Mouse (Mus musculus) stomach, embryonic 16.5 days (tissue): ENCODE results near the gene Prima1. TPM values are rescaled to one million over a fixed set of nuclear protein-coding genes. Genes with fewer than 3 reads are reported as not detected.

Experiments
- ATAC-seq: fragments of 200-750 bp; cut with Nextera tagmentation; 2 replicates; pipeline ENCODE4 v1.8.0; 2017; ENCODE audit warnings: moderate number of reproducible peaks, moderate TSS enrichment; ENCODE audit not compliant: insufficient read depth, low FRiP score
- H3K27ac ChIP-seq: fragments of 300-500 bp; sonication (generic); 2 replicates; pipeline ENCODE4 v1.5.1; 2014; ENCODE audit warnings: low read length
- H3K27me3 ChIP-seq: fragments of 300-500 bp; sonication (generic); 2 replicates; pipeline ENCODE4 v1.6.1; 2014; ENCODE audit warnings: low read length, control low read depth, mixed read lengths; ENCODE audit not compliant: control insufficient read depth, insufficient read depth
- H3K36me3 ChIP-seq: fragments of 300-500 bp; sonication (generic); 2 replicates; pipeline ENCODE4 v1.6.1; 2014; ENCODE audit warnings: low read length; ENCODE audit not compliant: control insufficient read depth, insufficient read depth
- H3K4me1 ChIP-seq: fragments of 300-500 bp; sonication (generic); 2 replicates; pipeline ENCODE4 v1.6.1; 2014; ENCODE audit warnings: low read length, control low read depth, mixed read lengths; ENCODE audit not compliant: control insufficient read depth, insufficient read depth
- H3K4me2 ChIP-seq: fragments of 300-500 bp; sonication (generic); 2 replicates; pipeline ENCODE4 v1.6.1; 2014; ENCODE audit warnings: low read depth, low read length, mixed read lengths
- H3K4me3 ChIP-seq: fragments of 300-500 bp; sonication (generic); replicated peaks from 2 replicates; pipeline ENCODE4 v1.5.1; 2014; ENCODE audit warnings: mild to moderate bottlenecking, low read length
- H3K9ac ChIP-seq: fragments of 300-500 bp; sonication (generic); 2 replicates; pipeline ENCODE4 v1.6.1; 2014; ENCODE audit warnings: low read length
- H3K9me3 ChIP-seq: fragments of 300-500 bp; sonication (generic); replicated peaks from 2 replicates; pipeline ENCODE4 v1.6.1; 2016; ENCODE audit warnings: low read length, control low read depth; ENCODE audit not compliant: control insufficient read depth
- WGBS: fragments of 180-500 bp; shearing (Covaris S2); extraction: QIAGEN DNeasy Blood & Tissue Kit; methylation state at CpG from one replicate; pipeline ENCODE4 v1.1.7; 2014; 5-methylcytosine and 5-hydroxymethylcytosine counted together
- polyA plus RNA-seq: library from polyadenylated mRNA; unstranded; fragments of >200 nt; fragmentation: Nextera tagmentation; extraction: Ambion mirVana; gene quantifications from 2 replicates; pipeline ENCODE4 v1.2.1, GENCODE M21; 2015

The Prima1 gene
- 0.90 and 1.3 TPM in 2 replicates for polyA plus RNA-seq

- Histone ChIP-seq H3K9ac (peak within 1 kb of the TSS; percentile 79), H3K4me1 (peaks cover 6% of the 10 kb centered on the region; the same call in 1 of the 2 replicates), H3K4me3 (peak within 1 kb of the TSS; percentile 66), H3K4me2 (peak within 1 kb of the TSS; percentile 71), H3K36me3 (no peaks in the 10 kb centered on the region), H3K9me3 (no peaks in the 10 kb centered on the region), H3K27me3 (peaks cover 4% of the 10 kb centered on the region), H3K27ac (peak within 1 kb of the TSS; percentile 86)
- ATAC-seq: peak; percentile 81
- WGBS: under 1% methylated on average over 53 of the region's 54 CpGs
Measured at GRCm38 (mm10) chr12:103242083-103242581, at the start of gene Prima1. Gene Prima1 (minus strand): TSS chr12:103242150.

GRCm38 (mm10) chr12:103287276-103287675 lies 45.3 kb upstream of the Prima1 start:
- WGBS: 67% methylated on average over 4 of the region's 4 CpGs
- H3K9ac ChIP-seq: no peak overlapping the region
- no peak overlapping the region for H3K4me3 ChIP-seq
- H3K4me1 ChIP-seq: 0 out of 2 replicates have a peak, but pooled peaks cover 3% of the 10 kb centered on the region
- peak; percentile 25; the same call in 1 of the 2 replicates for ATAC-seq
- H3K9me3 ChIP-seq: no peaks in the 10 kb centered on the region
- no peaks in the 10 kb centered on the region for H3K36me3 ChIP-seq
- H3K27me3 ChIP-seq: no peaks in the 10 kb centered on the region
- H3K27ac ChIP-seq: no peak overlapping the region
- H3K4me2 ChIP-seq: no peak overlapping the region

- no peaks in the 10 kb centered on the region for H3K9me3 ChIP-seq
- no peak overlapping the region for H3K4me2 ChIP-seq
- no peak for ATAC-seq
- H3K27me3 ChIP-seq: no peaks in the 10 kb centered on the region
- 83% methylated on average over 3 of the region's 3 CpGs for WGBS
- 0 out of 2 replicates have a peak, but pooled peaks cover 3% of the 10 kb centered on the region for H3K4me1 ChIP-seq
- no peak overlapping the region for H3K4me3 ChIP-seq
- H3K27ac ChIP-seq: no peak overlapping the region
- no peaks in the 10 kb centered on the region for H3K36me3 ChIP-seq
- H3K9ac ChIP-seq: no peak overlapping the region
Measured at GRCm38 (mm10) chr12:103283411-103283810, 41.5 kb upstream of the Prima1 start.

GRCm38 (mm10) chr12:103282936-103283335 lies 41.0 kb upstream of the Prima1 start:
- H3K4me2 ChIP-seq: no peak overlapping the region
- no peak for ATAC-seq
- H3K36me3 ChIP-seq: no peaks in the 10 kb centered on the region
- H3K9me3 ChIP-seq: no peaks in the 10 kb centered on the region
- WGBS: 58% methylated on average over 6 of the region's 6 CpGs
- no peaks in the 10 kb centered on the region for H3K27me3 ChIP-seq
- no peak overlapping the region for H3K27ac ChIP-seq
- no peak overlapping the region for H3K4me3 ChIP-seq
- H3K4me1 ChIP-seq: 0 out of 2 replicates have a peak, but pooled peaks cover 3% of the 10 kb centered on the region
- no peak overlapping the region for H3K9ac ChIP-seq

- Histone ChIP-seq H3K4me3 (no peak overlapping the region), H3K27ac (no peak overlapping the region), H3K4me1 (0 out of 2 replicates have a peak, but pooled peaks cover 3% of the 10 kb centered on the region), H3K36me3 (no peaks in the 10 kb centered on the region), H3K9ac (no peak overlapping the region), H3K4me2 (no peak overlapping the region), H3K9me3 (no peaks in the 10 kb centered on the region), H3K27me3 (no peaks in the 10 kb centered on the region)
- WGBS: 24% methylated on average over 4 of the region's 4 CpGs
- ATAC-seq: peak; percentile 85
Measured at GRCm38 (mm10) chr12:103281912-103282311, 40.0 kb upstream of the Prima1 start.

GRCm38 (mm10) chr12:103281491-103281890 lies 39.5 kb upstream of the Prima1 start:
- peak; percentile 61 for ATAC-seq
- Histone ChIP-seq H3K4me3 (no peak overlapping the region), H3K4me1 (0 out of 2 replicates have a peak, but pooled peaks cover 3% of the 10 kb centered on the region), H3K9ac (no peak overlapping the region), H3K9me3 (no peaks in the 10 kb centered on the region), H3K4me2 (no peak overlapping the region), H3K27ac (no peak overlapping the region), H3K36me3 (no peaks in the 10 kb centered on the region), H3K27me3 (no peaks in the 10 kb centered on the region)
- 35% methylated on average over 2 of the region's 2 CpGs for WGBS

- Histone ChIP-seq H3K4me1 (no peaks in the 10 kb centered on the region), H3K36me3 (no peaks in the 10 kb centered on the region), H3K27ac (no peak overlapping the region), H3K9me3 (no peaks in the 10 kb centered on the region), H3K4me2 (no peak overlapping the region), H3K9ac (no peak overlapping the region), H3K4me3 (no peak overlapping the region), H3K27me3 (no peaks in the 10 kb centered on the region)
- 40% methylated on average over 4 of the region's 4 CpGs for WGBS
- peak; percentile 73; the same call in 1 of the 2 replicates for ATAC-seq
Measured at GRCm38 (mm10) chr12:103276422-103276821, 34.5 kb upstream of the Prima1 start.

- Histone ChIP-seq H3K27me3 (no peaks in the 10 kb centered on the region), H3K4me1 (no peaks in the 10 kb centered on the region), H3K4me2 (no peak overlapping the region), H3K9me3 (no peaks in the 10 kb centered on the region), H3K9ac (no peak overlapping the region), H3K4me3 (no peak overlapping the region), H3K27ac (no peak overlapping the region), H3K36me3 (no peaks in the 10 kb centered on the region)
- no peak for ATAC-seq
- WGBS: 89% methylated on average over 2 of the region's 2 CpGs
Measured at GRCm38 (mm10) chr12:103273732-103274131, 31.8 kb upstream of the Prima1 start.

- H3K9ac ChIP-seq: no peak overlapping the region
- H3K4me1 ChIP-seq: no peaks in the 10 kb centered on the region
- H3K9me3 ChIP-seq: no peaks in the 10 kb centered on the region
- H3K4me3 ChIP-seq: no peak overlapping the region
- H3K36me3 ChIP-seq: no peaks in the 10 kb centered on the region
- H3K27me3 ChIP-seq: no peaks in the 10 kb centered on the region
- 53% methylated on average over 6 of the region's 6 CpGs for WGBS
- H3K4me2 ChIP-seq: no peak overlapping the region
- H3K27ac ChIP-seq: no peak overlapping the region
- no peak for ATAC-seq
Measured at GRCm38 (mm10) chr12:103273051-103273450, 31.1 kb upstream of the Prima1 start.
